Mouse (Mus musculus) cerebellum, adult (tissue): ENCODE measurements around the gene Cyb5rl.
"Not testable (repeated sequence)": the region's sequence is repeated elsewhere in the genome, so short reads cannot be mapped to it uniquely, and the experiment has no call there.

Experiments
- ATAC-seq: cut with Nextera tagmentation; 2 replicates; pipeline ENCODE4 v1.9.2; 2017; ENCODE audit warnings: mild to moderate bottlenecking, moderate library complexity, mixed read lengths; ENCODE audit not compliant: insufficient number of reproducible peaks, low FRiP score, low TSS enrichment

Cyb5rl gene

DNA sequence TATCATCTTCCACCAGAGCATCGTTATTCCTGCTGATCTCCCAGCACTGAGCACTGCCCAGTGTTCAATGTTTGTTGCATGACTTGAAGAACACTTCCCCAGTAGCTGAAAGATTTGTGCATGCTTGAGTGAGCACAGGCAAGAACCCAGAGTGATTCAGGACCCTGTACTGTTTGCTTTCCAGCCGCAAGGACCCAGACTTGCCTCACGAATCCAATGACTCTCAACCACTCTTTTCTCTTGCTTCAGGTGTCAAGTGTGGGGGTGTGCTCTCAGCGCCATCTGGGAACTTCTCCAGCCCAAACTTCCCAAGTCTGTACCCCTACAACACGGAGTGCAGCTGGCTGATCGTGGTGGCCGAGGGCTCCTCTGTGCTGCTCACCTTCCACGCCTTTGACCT lies 35.4 kb downstream of the Cyb5rl start:
- ATAC-seq: no peak

DNA sequence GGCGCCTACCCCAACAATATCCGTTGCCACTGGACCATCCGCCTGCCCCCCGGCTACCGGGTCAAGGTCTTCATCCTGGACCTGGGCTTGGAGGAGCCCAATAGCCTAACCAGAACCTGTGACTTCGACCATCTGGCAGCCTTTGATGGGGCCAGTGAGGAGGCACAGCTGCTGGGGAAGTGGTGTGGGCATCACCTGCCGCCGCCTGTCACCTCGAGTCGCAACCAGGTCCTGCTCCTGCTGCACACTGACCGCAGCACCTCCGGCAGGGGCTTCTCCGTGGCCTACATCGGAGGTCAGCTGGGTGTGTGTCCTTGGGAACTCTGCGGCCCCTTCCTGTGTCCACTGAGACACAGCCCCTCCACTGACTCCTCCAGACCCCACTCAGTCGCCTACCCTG lies 40.0 kb downstream of the Cyb5rl start:
- no peak for ATAC-seq

DNA sequence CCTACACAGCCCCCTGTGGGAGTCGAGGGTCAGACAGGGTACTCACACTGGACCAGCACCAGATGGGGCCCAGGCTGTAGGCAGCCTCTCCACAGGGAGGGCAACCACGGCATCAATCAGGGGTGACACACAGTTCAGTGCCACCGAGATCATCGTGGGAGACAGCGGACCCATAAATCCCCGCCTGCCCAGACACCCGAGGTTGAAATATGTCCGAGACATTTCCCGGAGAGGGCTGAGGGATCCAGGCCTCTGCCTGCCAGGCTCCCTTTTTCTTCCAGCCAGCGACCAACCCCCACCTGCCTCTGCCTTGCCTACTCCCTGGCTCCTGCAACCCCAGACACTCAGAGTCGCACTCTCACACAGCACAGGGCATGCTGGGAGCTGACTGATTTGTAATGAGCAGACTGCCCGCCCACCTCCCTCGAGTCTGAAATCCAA lies 41.5 kb downstream of the Cyb5rl start:
- ATAC-seq: no peak

DNA sequence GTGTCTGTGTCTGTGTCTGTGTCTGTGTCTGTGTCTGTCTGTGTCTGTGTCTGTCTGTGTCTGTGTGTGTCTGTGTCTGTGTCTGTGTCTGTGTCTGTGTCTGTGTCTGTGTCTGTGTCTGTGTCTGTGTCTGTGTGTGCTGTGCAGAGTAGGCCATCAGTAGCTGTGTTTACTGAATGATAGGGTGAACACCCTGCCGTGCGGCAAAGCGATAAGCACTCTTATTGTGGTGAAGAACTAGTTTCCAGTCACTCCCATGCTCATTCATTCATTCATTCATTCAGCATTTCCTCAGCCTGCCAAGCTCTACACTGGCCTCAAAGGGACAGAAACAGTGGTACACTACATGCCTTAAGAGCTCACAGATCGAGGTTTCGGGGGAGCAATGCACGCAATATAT lies 42.4 kb downstream of the Cyb5rl start:
- not testable (repeated sequence) for ATAC-seq

DNA sequence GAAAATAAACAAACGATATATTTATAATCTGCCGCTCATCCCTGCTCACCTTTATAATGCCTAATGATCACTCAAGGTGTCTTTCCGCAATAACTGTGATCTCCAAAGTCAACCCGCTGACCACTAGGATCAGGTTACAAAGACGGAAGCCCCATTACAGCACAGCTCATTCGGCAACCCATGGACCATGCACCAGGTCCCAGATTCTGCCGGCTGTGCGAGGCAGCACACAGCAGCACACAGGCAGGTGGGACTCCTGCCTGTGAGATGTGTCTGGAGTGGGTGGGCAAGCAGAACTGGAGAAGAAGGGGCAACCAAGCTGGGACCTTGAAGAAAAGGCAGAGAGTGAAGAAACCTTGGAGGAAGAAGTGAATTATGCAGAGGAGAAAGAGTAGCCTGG lies 47.5 kb downstream of the Cyb5rl start:
- ATAC-seq: no peak

DNA sequence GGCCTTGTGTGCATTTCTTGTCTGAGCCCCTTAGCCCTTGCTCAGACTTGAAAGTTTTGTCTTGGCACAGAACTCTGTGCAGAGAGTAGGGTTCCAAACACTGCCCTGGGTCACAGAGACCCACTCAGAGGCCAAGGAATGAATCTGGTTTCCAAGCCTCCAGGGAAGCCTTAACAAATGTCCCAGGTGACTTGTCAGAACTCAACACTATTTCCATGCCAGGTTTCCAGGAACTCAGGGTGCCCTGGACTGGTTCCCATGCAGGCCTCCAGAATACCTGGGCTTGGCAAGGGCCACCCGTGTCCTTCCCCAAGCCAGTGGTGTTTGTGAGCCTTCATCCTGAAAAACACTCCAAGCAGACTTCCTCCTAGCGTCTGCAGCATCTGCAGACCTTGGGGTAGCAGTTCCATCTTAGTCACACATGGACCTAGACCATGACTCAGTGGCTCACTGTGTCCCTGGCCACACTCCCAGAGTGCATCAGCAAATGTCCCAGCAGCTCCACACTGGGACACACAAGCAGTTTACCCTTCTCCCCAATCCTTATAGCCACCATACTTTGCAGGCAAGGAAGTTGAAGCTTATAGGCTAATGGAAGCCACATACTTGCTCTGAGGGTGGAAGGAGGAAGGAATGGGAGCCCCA lies 51.1 kb downstream of the Cyb5rl start:
- no peak for ATAC-seq

DNA sequence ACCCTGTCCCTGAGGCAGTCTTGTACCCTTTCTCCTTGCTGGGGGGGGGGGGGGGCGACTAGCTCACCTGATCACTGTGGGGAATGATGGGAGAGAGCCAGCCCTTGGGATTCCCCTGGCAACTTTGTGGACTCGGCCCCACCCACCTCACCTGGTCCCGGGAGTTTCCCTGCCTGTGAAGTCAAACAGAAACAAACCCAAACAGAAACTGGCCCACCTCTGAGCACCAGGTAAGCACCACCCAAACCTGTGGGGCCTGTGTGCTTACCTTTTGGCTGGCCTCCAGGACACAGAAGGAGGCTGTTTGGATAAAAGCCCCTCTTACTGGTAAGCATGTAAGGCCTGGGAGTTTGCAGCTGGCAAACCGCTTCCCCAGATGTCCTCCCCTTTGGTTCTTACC lies 52.3 kb downstream of the Cyb5rl start:
- no peak for ATAC-seq

DNA sequence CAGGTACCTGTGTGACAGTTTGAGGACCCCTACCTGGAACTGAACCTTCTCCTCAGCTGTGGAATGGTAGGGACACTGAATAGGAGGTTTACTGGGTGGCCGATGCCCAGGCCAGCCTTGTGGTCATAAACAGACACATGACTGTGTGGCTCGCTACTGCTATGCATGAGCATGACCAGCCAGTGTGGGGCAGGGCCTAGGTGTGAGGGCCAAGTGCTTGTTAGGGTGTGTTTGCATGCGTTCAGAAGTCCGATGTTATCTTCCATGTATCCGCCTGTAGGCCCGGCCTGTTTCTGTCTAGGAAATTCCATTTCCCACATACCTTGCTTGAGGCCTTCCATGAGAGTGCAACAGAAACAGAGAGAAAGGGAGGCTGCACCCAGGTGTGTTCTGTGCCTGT lies 53.9 kb downstream of the Cyb5rl start:
- ATAC-seq: no peak

DNA sequence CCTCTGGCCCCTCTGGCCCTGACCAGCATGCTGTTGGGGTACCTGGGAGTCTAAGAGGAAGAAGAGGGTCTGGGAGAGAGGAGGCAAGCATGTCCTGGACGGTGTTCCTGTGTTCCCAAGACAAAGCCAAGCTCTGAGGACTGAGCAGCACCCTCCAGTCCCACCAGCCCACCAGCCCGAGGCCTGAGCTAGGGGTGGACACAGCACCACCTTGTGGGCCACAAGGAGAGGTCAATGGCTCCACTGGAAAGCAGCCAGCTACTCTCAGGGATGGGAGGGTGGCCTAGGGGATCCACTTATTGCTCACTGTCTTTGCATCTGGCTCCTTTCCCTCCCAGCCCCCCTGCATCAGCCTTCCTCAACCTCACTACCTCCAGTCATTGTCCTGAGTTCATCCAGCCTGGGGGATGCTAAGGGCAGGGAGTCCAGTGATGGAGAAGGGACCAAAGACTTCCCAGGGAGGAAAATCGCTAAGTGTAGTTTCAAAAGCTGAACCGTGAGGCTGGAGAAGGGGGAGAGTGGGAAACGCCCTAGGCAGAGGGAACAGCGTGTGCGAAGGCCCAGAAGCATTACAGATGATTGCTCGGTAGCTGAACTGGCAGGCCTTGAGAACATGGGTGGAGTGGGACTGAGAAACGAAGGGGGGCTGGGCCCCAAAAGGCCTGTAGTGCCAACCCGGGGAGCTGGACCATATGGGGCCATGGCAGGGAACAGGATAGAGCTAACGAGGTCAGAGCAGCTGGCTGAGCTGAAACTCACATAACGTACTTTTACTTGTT lies 54.6 kb downstream of the Cyb5rl start:
- no peak for ATAC-seq

DNA sequence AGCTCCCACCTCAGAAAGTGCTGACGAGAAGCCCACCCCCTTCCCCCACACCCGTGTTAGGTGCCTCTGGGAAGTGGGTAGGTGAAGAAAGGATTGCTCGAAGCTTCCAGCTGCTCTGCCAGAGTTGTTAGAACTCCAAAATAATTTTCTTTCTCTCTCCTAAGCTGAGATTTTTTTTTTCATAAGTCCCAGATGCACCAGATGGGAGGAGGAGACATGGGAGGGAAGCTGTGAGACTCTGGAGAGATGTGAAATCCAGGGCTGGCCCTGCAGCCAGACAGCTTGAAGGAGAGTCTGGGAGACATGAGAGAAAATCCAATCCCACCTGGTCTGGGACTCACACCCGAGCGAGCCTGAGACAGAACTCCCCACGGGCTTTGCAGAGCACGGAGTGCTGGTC lies 57.6 kb downstream of the Cyb5rl start:
- no peak for ATAC-seq

DNA sequence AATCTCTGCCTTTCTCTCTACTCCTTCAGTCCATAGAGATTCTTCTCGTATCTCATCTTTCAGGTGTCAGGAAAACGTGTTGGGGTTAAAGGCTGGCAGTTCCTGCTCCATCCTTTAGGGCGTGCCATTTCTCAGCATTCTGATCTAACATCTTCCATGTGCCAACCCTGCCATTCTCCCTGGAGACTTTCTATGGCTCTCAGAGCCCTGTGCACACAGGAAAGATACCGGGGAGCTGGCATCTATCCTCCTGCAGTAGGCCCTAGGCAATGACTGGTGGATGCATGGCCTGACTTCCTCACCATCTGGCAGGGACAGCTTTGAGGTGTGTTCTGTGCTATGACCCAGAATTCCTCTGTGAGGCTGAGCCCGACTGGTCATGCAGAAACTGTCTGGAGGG lies 58.3 kb downstream of the Cyb5rl start:
- ATAC-seq: no peak

DNA sequence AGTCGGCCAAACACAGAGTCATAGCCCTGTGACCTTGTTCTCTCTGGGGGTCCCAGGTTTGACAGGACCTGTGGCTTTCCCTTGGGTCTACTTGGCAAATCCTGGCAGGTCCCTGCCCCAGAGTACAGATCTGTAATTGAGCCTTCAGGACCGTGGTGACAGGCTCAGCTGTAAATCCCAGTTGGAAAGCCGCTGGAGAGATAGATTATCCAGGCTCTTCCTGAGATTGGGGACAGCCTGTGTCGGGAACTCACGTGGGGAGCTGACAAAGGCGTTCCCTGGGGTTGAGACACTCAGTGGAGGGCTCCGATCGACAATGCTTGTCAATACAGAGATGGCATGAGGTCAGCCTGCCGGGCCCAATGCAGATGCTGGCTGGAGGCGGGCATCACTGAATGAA lies 59.6 kb downstream of the Cyb5rl start:
- no peak for ATAC-seq

DNA sequence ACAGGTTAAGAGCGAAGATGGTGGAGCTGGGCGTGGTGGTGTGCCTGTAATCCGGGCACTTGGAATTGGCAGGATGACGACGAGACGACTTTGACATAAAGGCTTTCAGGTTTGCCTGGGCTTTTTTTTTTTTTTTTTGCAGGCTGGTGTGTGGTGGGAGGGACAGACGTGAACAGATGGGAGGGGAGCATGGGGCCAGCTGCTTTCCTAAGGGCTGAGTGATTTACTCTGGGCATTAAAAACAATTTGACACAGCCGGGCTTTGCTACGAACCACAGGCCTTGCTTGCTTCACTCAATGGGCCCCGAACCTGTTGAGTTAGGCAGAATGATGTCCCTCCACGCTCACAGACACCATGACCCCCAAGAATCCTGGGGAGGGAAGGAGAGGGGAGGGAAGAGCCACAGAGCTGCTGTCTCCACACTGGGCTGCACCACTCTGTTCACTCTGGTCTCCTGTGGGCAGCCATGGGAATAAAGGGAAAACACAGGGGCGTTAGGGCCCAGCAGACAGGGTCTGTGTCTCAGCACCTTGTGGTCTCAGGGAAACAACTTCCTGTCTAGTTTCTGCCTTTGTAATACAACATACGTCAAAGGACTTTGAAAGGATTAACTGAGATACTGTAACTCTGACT lies 60.2 kb downstream of the Cyb5rl start:
- no peak for ATAC-seq

DNA sequence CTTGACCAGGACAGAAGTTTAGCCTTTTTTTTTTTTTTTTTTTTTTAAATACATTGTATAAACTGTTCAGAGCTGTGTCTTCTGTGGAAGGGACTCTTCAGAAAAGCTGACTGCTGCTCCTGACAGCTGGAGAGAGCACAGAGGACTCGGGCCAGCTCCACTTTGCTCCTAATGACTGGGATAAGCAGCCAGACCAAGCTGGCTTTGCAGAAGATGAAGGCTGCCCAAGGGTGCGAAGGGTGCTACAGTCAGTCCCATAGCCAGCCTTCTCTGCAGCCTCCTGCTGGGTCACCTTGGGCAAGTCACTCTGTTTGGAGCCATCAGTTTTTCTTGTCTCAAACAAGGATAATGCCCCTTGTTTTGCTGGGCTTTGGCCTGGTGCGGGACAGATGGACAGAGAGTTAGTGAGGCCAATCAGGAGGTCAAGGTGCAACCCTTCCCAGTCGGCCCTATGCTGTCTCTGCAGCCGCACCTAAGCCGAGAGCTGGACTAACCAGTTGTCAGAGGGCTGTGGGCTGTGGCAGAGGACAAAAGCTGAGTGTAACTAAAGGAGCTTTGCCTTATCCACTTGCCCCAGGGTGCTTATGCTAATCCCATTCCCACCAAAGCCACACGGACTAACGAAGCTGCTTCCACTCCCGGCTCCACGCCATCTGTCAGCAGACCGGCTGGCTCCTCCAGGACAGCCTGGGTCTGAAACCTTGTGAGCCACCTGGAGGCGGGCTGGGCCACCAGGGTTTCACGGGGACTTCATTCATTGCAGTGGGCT lies 61.3 kb downstream of the Cyb5rl start:
- 0 out of 2 replicates have a peak, but pooled peaks have one; percentile 46 for ATAC-seq

DNA sequence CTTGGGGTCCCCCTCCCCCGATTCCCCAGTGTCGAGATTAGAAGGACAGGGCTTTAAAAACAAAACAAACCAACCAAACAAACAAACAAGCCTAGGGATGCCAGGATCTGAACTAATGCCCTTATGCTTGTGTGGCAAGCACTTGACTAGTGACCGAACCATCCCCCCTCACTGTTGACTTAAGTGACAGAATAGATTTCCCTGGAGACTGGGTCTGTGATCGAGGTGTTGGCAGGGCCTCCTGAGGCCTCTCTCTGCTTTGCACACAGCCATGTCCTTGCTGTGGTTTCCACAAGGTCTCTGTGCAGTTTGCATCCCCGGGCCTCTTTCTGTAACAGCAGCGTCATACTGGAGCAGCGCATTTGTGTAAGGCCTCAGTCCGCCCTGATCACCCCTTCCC lies 62.6 kb downstream of the Cyb5rl start:
- ATAC-seq: no peak

DNA sequence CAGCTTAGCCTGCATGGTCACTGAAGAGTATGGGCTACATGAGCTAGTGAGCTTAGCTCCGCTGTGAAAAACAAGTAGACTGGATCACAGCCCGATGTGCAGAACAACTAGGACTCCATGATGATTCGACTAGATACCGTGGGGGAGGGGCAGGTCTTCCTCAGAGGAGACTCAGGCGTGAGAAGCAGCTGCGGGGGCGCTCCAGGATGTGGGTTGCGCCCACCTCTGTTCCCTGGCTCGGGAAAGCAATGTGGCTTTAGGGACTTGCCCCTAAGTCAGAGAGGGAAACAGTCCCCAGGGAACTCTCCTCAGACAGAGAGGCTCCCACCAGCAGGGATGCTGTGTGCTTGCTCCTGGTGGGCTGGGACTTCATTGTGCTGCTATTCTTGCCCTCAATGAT lies 63.7 kb downstream of the Cyb5rl start:
- ATAC-seq: no peak

DNA sequence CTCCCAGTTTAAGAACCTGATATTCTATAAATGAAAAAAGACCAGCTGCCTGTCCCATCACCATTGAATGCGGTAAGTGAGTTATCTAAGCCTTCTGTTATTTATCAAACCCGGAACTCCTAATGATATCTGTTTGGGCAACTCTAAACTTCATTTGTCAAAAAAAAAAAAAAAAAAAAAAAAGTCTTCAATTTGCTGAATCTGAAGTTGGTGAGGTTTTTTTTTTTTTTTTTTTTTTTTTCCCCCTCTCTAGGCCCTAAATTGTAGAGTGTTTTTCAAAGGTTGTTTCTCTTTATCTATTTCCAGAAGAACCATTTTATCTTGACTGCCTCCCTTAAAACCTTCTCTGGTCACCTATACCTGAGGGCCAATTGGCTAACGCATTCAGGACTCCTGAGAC lies 68.1 kb downstream of the Cyb5rl start:
- ATAC-seq: no peak

DNA sequence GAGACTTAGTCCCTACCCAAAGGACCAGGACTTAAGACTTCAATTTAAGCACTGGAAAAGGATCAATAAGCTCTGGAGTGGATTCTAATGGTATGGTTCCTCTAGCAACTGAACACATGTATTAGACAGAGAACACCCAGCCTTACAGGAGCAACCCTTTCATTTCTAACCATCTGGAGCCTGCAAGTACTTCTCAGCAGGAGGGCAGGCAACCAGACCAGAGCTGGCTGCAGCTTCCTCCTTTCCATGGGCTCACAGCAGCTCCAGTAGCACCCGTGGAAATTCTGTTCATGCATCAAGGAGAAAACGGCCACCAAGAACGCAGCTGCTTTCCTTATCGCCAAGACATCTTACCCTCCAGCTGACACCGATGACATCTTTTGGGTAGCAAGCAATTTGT lies 68.9 kb downstream of the Cyb5rl start:
- ATAC-seq: no peak

DNA sequence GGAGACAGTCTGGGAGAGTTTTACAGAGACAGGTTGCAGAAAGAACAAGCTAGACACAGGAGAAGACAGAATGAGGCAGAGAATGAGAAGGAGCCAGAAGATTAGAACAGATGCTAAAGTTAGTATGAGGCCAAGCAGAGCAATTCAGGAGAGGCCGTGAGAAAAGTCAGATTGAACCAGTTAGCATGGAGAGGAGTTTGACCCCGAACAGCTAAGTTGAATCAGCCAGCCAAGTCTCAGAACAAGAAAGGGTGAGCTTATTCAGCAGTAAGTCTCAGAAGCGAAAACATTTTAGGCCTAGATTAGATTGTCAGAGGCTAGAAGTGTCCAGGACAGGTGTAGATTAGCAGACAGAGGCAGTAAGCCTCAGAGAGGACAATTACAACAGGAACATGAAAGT lies 69.7 kb downstream of the Cyb5rl start:
- ATAC-seq: no peak
